Mouse (Mus musculus): ENCODE results near the gene Aqp6.

GRCm38 (mm10) chr15:99558947-99559346 is 42.3 kb upstream of the Aqp6 start:
- TF ChIP-seq CTCF (IDR thresholded peaks at IDR 0.05): peak; percentile 35
- no peak for TF ChIP-seq EP300 (IDR thresholded peaks at IDR 0.05)

All from lung, postnatal 0 days (tissue).